Mouse (Mus musculus) brain, embryonic 14.5 days (tissue): ENCODE measurements around the gene Lrr1.

Source experiments
- CTCF ChIP-seq: fragments of 200-500 bp; IDR thresholded peaks from 2 replicates; pipeline ENCODE4 v1.5.1; 2012; ENCODE audit warnings: inconsistent platforms, mild to moderate bottlenecking, moderate library complexity, borderline replicate concordance; ENCODE audit not compliant: insufficient read depth, insufficient read length; ENCODE audit errors: extremely low read depth
- POLR2A ChIP-seq: fragments of 200-500 bp; IDR thresholded peaks from 2 replicates; pipeline ENCODE4 v1.6.1; 2012; ENCODE audit warnings: mild to moderate bottlenecking, inconsistent platforms, borderline replicate concordance; ENCODE audit not compliant: poor library complexity, insufficient read depth, insufficient read length, severe bottlenecking; ENCODE audit errors: extremely low read depth

DNA sequence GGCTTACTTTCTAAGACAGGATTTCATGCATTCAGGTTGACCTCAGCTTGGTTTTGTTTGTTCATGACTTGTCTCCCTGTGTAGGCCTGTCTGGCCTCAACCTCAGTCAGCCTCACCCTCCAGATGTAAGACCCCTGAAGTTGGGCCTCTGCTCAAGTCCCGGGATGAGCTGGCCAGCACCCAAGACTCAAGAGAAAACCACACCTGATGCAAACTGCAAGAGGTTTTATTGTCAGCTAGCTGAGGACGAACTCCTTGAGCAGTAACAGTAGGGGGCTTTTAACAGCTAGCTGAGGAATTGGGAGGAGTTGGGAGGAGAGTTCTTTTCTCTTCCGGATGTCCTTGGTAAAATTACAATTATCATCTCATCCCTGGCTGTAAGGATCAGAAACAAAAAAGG, 8.9 kb downstream of the Lrr1 start:
- no peak for TF ChIP-seq CTCF
- TF ChIP-seq POLR2A: no peak
